Mouse (Mus musculus): Measurements from ENCODE around the gene Atp1a4. TPM values are rescaled to one million over a fixed set of nuclear protein-coding genes. Genes with fewer than 3 reads are reported as not detected.
A peak's percentile ranks its signal among the peaks of the same experiment; 100 is the strongest.

Atp1a4 gene
- total RNA-seq, 2 experiments from 2014 or later, result not detected

- peak in 1 of 2 experiments; percentile 20 for DNase-seq
- intact Hi-C loops (cut with DNase I), result loop anchor here (2.0 kb wide), 1 partner anchor 21 kb away; no protein-coding TSS in a partner anchor
Measured at GRCm38 (mm10) chr1:172221297-172222063, 36.7 kb downstream of the Atp1a4 start.

- intact Hi-C loops (cut with DNase I), result no loop called here
Measured at GRCm38 (mm10) chr1:172220414-172220813, 37.8 kb downstream of the Atp1a4 start.

GRCm38 (mm10) chr1:172219451-172220406 lies 38.5 kb downstream of the Atp1a4 start, which contains the start of gene Casq1:
TSS of gene Casq1 (minus strand) at chr1:172219868.
- intact Hi-C loops (cut with DNase I), result no loop called here
- no peak for DNase-seq

More at GRCm38 (mm10) chr1:172220414-172220813, 37.8 kb downstream of the Atp1a4 start:
- DNase-seq, result peak; percentile 91 to 92

GRCm38 (mm10) chr1:172218164-172218910 lies 39.9 kb downstream of the Atp1a4 start:
- intact Hi-C loops (cut with DNase I), result no loop called here
- peak in 1 of 2 experiments; percentile 40 for DNase-seq

- peak; percentile 97 to 98 for DNase-seq
- intact Hi-C loops (cut with DNase I), result loop anchor here (2.0 kb wide), 2 partner anchors 14 to 44 kb away; no protein-coding TSS in a partner anchor
Measured at GRCm38 (mm10) chr1:172217148-172217547, 41.1 kb downstream of the Atp1a4 start.

- peak; percentile 82 to 85 for DNase-seq
- intact Hi-C loops (cut with DNase I), result no loop called here
Measured at GRCm38 (mm10) chr1:172214748-172215147, 43.5 kb downstream of the Atp1a4 start.

GRCm38 (mm10) chr1:172213771-172214170 lies 44.4 kb downstream of the Atp1a4 start:
- intact Hi-C loops (cut with DNase I), result no loop called here
- peak in 1 of 2 experiments; percentile 20 for DNase-seq

GRCm38 (mm10) chr1:172212776-172213175 lies 45.4 kb downstream of the Atp1a4 start:
- no peak for DNase-seq
- intact Hi-C loops (cut with DNase I), result no loop called here

- peak in 1 of 2 experiments; percentile 57 for DNase-seq
- intact Hi-C loops (cut with DNase I), result loop anchor here (10.0 kb wide), 1 partner anchor 298 kb away; the partner anchor contains the start of gene Tagln2
Measured at GRCm38 (mm10) chr1:172207111-172207584, 51.1 kb downstream of the Atp1a4 start.

GRCm38 (mm10) chr1:172206141-172206917 lies 51.9 kb downstream of the Atp1a4 start, which contains the start of gene Pea15a:
TSS of gene Pea15a (minus strand) at chr1:172206804.
- intact Hi-C loops (cut with DNase I), result loop anchor here (10.0 kb wide), 1 partner anchor 298 kb away; the partner anchor contains the start of gene Tagln2
- DNase-seq, result peak; percentile 87 to 90

- peak in 1 of 2 experiments; percentile 23 for DNase-seq
- intact Hi-C loops (cut with DNase I), result loop anchor here (10.0 kb wide), 1 partner anchor 299 kb away; the partner anchor contains the start of gene Tagln2
Measured at GRCm38 (mm10) chr1:172205741-172206087, 52.5 kb downstream of the Atp1a4 start.

- peak in 1 of 2 experiments; percentile 17 for DNase-seq
- intact Hi-C loops (cut with DNase I), result loop anchor here (10.0 kb wide), 1 partner anchor 300 kb away; the partner anchor contains the start of gene Tagln2
Measured at GRCm38 (mm10) chr1:172204814-172205740, 53.1 kb downstream of the Atp1a4 start.

- DNase-seq, result peak in 1 of 2 experiments; percentile 32
- intact Hi-C loops (cut with DNase I), result loop anchor here (10.0 kb wide), 1 partner anchor 301 kb away; the partner anchor contains the start of gene Tagln2
Measured at GRCm38 (mm10) chr1:172204033-172204813, 54.0 kb downstream of the Atp1a4 start.

- DNase-seq, result peak; percentile 50 to 57
- intact Hi-C loops (cut with DNase I), result loop anchor here (2.0 to 10.0 kb wide), 2 partner anchors 13 to 301 kb away; partner anchors contain the start of gene Tagln2
Measured at GRCm38 (mm10) chr1:172203566-172203965, 54.6 kb downstream of the Atp1a4 start.

- intact Hi-C loops (cut with DNase I), result loop anchor here (2.0 to 10.0 kb wide), 2 partner anchors 14 to 302 kb away; partner anchors contain the start of gene Tagln2
- peak in 1 of 2 experiments; percentile 50 for DNase-seq
Measured at GRCm38 (mm10) chr1:172202894-172203522, 55.2 kb downstream of the Atp1a4 start.

Data from heart, postnatal 10 days (tissue).